Mouse (Mus musculus) kidney, embryonic 14.5 days (tissue): ENCODE results near the gene Ralb. TPM values are rescaled to one million over a fixed set of nuclear protein-coding genes. Genes with fewer than 3 reads are reported as not detected.

ENCODE experiments used
- ATAC-seq: fragments of 200-750 bp; cut with Nextera tagmentation; 2 replicates; pipeline ENCODE4 v1.8.0; 2017; ENCODE audit warnings: moderate number of reproducible peaks, mild to moderate bottlenecking, moderate TSS enrichment, moderate library complexity; ENCODE audit not compliant: low FRiP score, low TSS enrichment
- H3K27ac ChIP-seq: fragments of 300-500 bp; sonication (generic); 2 replicates; pipeline ENCODE4 v1.5.1; 2014; ENCODE audit warnings: low read depth, mild to moderate bottlenecking, low read length, moderate library complexity, mixed read lengths
- H3K27me3 ChIP-seq: fragments of 300-500 bp; sonication (generic); 2 replicates; pipeline ENCODE4 v1.6.1; 2014; ENCODE audit warnings: mild to moderate bottlenecking, low read length; ENCODE audit not compliant: control insufficient read depth, insufficient read depth
- H3K36me3 ChIP-seq: fragments of 300-500 bp; sonication (generic); 2 replicates; pipeline ENCODE4 v1.6.1; 2014; ENCODE audit warnings: low read length, mixed read lengths; ENCODE audit not compliant: control insufficient read depth, insufficient read depth
- H3K4me1 ChIP-seq: fragments of 300-500 bp; sonication (generic); 2 replicates; pipeline ENCODE4 v1.6.1; 2014; ENCODE audit warnings: low read length, mixed read lengths; ENCODE audit not compliant: control insufficient read depth, insufficient read depth
- H3K4me2 ChIP-seq: fragments of 300-500 bp; sonication (generic); replicated peaks from 2 replicates; pipeline ENCODE4 v1.6.1; 2014; ENCODE audit warnings: low read depth, mild to moderate bottlenecking, low read length
- H3K4me3 ChIP-seq: fragments of 300-500 bp; sonication (generic); 2 replicates; pipeline ENCODE4 v1.5.1; 2014; ENCODE audit warnings: mild to moderate bottlenecking, low read length
- H3K9ac ChIP-seq: fragments of 300-500 bp; sonication (generic); 2 replicates; pipeline ENCODE4 v1.6.1; 2014; ENCODE audit warnings: low read depth, mild to moderate bottlenecking, low read length, moderate library complexity
- H3K9me3 ChIP-seq: fragments of 300-500 bp; sonication (generic); 2 replicates; pipeline ENCODE4 v1.6.1; 2016; ENCODE audit warnings: low read length; ENCODE audit not compliant: control insufficient read depth
- WGBS: fragments of 180-500 bp; shearing (Covaris S2); extraction: QIAGEN DNeasy Blood & Tissue Kit; methylation state at CpG from one replicate; pipeline ENCODE4 v1.1.7; 2014; 5-methylcytosine and 5-hydroxymethylcytosine counted together
- polyA plus RNA-seq: library from polyadenylated mRNA; unstranded; fragments of >200 nt; fragmentation: Nextera tagmentation; extraction: Ambion mirVana; gene quantifications from 2 replicates; pipeline ENCODE4 v1.2.1, GENCODE M21; 2014

Ralb gene
- polyA plus RNA-seq, 1 experiment from 2014 or later: 123 TPM

DNA sequence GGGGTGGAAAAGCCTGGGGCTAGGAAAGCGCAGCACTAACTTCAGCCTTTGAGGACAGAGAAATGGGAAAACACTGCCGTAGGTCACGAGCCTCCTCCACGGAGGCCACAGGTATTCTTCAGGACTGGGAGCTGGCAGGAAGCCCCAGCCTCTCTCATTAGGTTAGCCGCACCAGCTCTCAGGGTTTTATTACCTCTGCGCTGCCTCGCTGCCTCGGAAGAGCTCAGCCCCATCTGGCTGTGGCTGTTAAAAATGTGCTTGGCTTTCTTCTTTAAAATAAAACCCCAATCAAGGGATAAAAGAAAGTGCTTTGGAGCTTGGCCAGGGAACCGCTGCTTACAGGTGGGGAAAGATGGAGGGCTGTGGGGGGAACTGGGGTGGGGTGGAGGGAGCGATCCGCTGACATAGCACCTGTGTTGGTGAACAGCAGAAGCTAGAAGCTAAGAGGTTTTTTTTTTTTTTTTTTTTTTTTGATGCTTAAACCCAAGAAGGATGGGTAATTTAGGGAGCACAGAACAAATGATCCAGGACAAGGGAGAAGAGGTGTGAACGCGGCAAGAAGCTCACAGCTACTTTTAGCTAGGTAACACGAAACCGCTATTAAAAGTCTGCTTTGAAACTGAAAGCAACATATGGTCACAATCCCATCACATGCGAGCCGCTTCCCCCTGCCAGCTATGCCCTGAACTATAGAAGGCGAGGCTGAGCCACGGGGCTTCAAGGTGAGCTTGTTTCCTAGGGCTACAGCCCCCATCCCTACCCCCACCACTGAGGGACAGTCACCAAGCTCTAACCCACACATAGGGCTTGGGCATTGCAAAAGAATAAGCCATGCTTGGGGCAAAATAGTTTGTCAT, 47.7 kb downstream of the Ralb start:
- Histone ChIP-seq H3K4me3 (peak overlapping the region; percentile 6; the same call in 1 of the 2 replicates), H3K4me2 (peak overlapping the region; percentile 36), H3K27ac (no peak overlapping the region), H3K36me3 (no peaks in the 10 kb centered on the region), H3K9ac (no peak overlapping the region), H3K9me3 (no peaks in the 10 kb centered on the region), H3K4me1 (peaks cover 7% of the 10 kb centered on the region; the same call in 1 of the 2 replicates), H3K27me3 (no peaks in the 10 kb centered on the region)
- 3% methylated on average over 19 of the region's 19 CpGs for WGBS
- peak; percentile 61; the same call in 1 of the 2 replicates for ATAC-seq

DNA sequence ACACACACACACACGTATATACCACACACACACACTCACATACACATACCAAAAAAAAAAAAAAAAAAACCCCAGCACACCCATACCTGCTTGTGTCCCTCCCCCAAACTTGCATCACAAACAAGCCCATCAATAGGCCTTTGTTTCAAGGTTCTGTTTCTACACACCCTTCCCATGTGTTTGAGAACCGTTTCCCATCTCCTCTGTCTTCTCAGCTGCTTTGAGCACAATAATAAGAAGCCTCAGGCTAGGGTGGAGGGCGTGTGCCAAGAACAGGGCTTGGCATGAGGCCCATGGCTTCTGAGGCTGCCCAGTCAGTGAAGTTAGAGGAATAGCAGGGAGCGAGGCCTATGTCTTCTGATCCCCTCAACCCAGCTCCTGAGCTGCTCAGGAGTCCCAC, 50.9 kb downstream of the Ralb start:
- WGBS: 81% methylated on average over 3 of the region's 4 CpGs
- Histone ChIP-seq H3K9ac (no peak overlapping the region), H3K4me1 (peaks cover 7% of the 10 kb centered on the region; the same call in 1 of the 2 replicates), H3K36me3 (no peaks in the 10 kb centered on the region), H3K27me3 (no peaks in the 10 kb centered on the region), H3K27ac (no peak overlapping the region), H3K9me3 (no peaks in the 10 kb centered on the region), H3K4me2 (no peak overlapping the region), H3K4me3 (no peak overlapping the region)
- no peak for ATAC-seq

GRCm38 (mm10) chr1:119451417-119451816, 53.2 kb downstream of the Ralb start:
- no peak overlapping the region for H3K9ac ChIP-seq
- WGBS: 37% methylated on average over 10 of the region's 10 CpGs
- no peak overlapping the region for H3K27ac ChIP-seq
- H3K4me3 ChIP-seq: no peak overlapping the region
- no peak for ATAC-seq
- H3K4me2 ChIP-seq: no peak overlapping the region
- peaks cover 1% of the 10 kb centered on the region; the same call in 1 of the 2 replicates for H3K4me1 ChIP-seq
- no peaks in the 10 kb centered on the region for H3K9me3 ChIP-seq
- H3K36me3 ChIP-seq: no peaks in the 10 kb centered on the region
- H3K27me3 ChIP-seq: no peaks in the 10 kb centered on the region

DNA sequence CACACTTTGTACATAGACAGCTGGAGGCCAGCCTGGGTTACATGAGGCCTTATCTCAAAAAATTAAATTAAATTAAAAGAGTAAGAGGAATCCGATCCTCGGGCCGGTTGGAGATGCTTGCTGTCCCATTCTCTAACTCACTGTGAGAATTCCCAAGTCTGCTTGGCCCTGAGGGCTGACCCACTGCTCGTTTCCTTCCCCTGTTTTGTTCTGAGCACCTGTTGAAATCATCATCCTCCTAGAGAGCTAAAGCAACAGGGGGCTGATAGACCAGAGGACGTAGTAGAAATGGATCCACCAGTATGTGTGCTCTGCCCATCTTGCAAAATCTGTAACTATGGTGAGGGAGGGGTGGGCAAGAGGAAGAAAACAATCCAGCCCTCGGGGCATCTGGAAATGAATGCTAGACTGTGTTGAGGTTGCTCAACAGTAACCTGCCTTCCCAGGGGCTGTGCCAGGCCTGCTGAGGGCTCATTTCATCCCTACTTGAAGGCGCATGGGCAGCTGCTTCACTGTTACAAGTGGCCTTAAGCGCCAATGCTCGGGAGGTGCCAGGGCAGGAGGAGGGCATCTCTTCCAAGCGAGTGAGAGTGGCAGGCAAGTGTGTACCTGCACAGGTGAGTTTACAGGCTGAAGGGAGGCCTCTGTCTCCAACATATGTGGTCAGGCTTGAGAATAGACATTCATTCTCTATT, 53.8 kb downstream of the Ralb start:
- H3K4me1 ChIP-seq: no peaks in the 10 kb centered on the region
- H3K27ac ChIP-seq: no peak overlapping the region
- H3K4me2 ChIP-seq: no peak overlapping the region
- H3K9me3 ChIP-seq: no peaks in the 10 kb centered on the region
- H3K4me3 ChIP-seq: no peak overlapping the region
- no peak overlapping the region for H3K9ac ChIP-seq
- ATAC-seq: no peak
- WGBS: 81% methylated on average over 10 of the region's 10 CpGs
- no peaks in the 10 kb centered on the region for H3K27me3 ChIP-seq
- no peaks in the 10 kb centered on the region for H3K36me3 ChIP-seq

GRCm38 (mm10) chr1:119446753-119447283, 57.8 kb downstream of the Ralb start:
- Histone ChIP-seq H3K4me3 (no peak overlapping the region), H3K9ac (no peak overlapping the region), H3K36me3 (no peaks in the 10 kb centered on the region), H3K4me2 (no peak overlapping the region), H3K27ac (no peak overlapping the region), H3K9me3 (no peaks in the 10 kb centered on the region), H3K27me3 (no peaks in the 10 kb centered on the region), H3K4me1 (no peaks in the 10 kb centered on the region)
- no peak for ATAC-seq
- 57% methylated on average over 10 of the region's 10 CpGs for WGBS

- Histone ChIP-seq H3K4me2 (no peak overlapping the region), H3K27ac (no peak overlapping the region), H3K9me3 (no peaks in the 10 kb centered on the region), H3K27me3 (no peaks in the 10 kb centered on the region), H3K4me1 (no peaks in the 10 kb centered on the region), H3K4me3 (no peak overlapping the region), H3K9ac (no peak overlapping the region), H3K36me3 (no peaks in the 10 kb centered on the region)
- WGBS: 88% methylated on average over 21 of the region's 21 CpGs
- no peak for ATAC-seq
These were observed 60.8 kb downstream of the Ralb start for GRCm38 (mm10) chr1:119443591-119444350.

DNA sequence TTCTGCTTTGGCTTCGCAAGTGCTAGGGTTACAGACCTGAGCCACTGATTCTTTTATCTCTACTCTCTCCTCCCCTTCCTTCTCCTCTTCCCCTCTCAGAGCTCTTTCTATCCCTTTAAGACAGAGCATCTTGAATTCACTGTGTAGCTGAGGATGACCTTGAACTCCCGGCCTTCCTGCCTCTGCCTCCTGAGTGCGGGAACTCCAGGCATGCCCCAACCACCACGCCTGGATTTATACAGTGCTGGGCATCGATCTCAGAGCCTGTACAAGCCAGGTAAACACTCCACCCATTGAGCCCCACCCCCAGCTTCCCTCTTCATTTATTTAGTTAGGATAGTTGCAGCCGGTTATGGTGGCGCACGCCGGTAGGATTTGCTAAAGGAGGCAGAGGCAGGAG, 61.7 kb downstream of the Ralb start:
- no peak overlapping the region for H3K4me2 ChIP-seq
- ATAC-seq: no peak

DNA sequence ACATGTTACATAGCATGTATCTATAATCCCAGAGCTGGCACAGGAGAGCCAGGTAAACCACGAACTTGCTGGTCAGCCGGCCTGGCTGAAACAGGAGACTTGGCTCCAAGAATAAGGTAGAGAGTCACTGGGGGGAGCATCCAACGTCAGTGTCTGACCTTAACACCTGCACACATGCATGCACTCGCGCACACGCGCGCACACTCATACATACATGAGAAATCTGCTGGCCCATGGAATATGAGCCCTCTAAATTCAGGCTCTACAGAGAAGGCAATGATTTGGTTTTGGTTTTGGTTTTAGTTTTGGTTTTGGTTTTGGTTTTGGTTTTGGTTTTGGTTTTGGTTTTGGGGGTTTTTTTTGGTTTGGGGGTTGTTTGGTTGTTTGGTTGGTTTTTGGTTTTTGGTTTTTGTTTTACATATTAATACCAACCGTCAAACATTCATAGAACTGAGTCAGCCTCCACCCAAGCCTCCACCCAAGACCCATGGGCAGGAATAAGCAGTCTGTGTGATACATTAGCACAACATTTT, 66.4 kb downstream of the Ralb start:
- ATAC-seq: no peak
- Histone ChIP-seq H3K9me3 (0 out of 2 replicates have a peak, but pooled peaks cover 3% of the 10 kb centered on the region), H3K27me3 (no peaks in the 10 kb centered on the region), H3K4me3 (no peak overlapping the region), H3K4me1 (no peaks in the 10 kb centered on the region), H3K9ac (no peak overlapping the region), H3K4me2 (no peak overlapping the region), H3K36me3 (no peaks in the 10 kb centered on the region), H3K27ac (no peak overlapping the region)
- WGBS: 89% methylated on average over 9 of the region's 9 CpGs

More for the DNA sequence above, 61.7 kb downstream of the Ralb start:
- Histone ChIP-seq H3K36me3 (no peaks in the 10 kb centered on the region), H3K4me3 (no peak overlapping the region), H3K4me1 (no peaks in the 10 kb centered on the region), H3K9ac (no peak overlapping the region), H3K27ac (no peak overlapping the region), H3K27me3 (no peaks in the 10 kb centered on the region), H3K9me3 (no peaks in the 10 kb centered on the region)
- 89% methylated on average over 9 of the region's 9 CpGs for WGBS
